ENCODE assay signal across 8 mouse cellular contexts in the genomic region with DNA sequence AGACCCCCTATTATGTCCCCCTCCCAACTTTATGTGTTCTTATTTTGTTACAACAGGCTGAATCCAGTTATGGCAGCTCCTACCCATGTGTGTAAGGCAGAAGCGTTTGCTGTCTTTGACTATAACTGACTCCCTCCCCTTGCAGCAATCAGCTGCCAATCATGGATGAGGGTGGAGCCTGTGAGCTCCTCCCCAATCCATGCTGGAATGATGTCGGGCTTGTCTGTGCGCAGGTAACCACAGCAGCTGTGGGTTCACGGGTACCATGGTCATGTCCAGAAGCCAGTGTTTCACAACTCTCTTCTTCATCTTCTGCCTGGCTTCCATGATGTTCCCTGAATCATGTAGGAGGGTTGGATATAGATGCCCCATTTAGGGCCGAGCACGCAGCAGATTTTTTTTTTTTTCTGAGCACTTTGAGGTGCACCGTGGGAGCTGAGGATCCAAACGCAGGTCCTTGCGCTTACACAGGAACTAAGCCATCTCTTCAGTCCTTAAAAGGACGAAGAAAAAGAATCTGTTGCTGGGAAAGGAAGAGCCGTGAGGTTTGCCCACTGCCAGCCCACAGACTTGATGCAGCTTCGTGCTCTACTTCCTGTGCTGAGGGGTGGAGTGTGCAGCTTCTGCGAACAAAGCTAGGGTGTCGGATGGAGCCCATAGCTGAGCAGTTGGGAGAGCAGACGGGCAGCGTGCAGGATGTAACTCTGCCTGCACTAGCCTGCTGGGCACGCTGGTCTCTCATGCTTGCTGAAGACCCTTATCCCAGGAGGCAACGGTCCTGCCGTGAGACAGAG. TPM values are rescaled to one million over a fixed set of nuclear protein-coding genes. Genes with fewer than 3 reads are reported as not detected.
DNase-seq lines count a peak whose midpoint lies in the region; ATAC-seq lines count a peak whose summit lies in the region.

No protein-coding gene starts in this region.

- no peak overlapping the region for H3K4me2 ChIP-seq in forebrain, embryonic 14.5 days (ENCODE audit: low read length)

- peak; percentile 95 for ATAC-seq in frontal cortex, adult (ENCODE audit: low TSS enrichment)
- ATAC-seq in forebrain, embryonic 14.5 days = no peak

- peak overlapping the region; percentile 32; the same call in 1 of the 2 replicates for H3K27ac ChIP-seq in macrophage
- H3K27ac ChIP-seq in forebrain, embryonic 14.5 days (ENCODE audit: low read depth, low read length) = no peak overlapping the region

- no peak overlapping the region for H3K9ac ChIP-seq in forebrain, embryonic 14.5 days (ENCODE audit: low read length)

- H3K4me3 ChIP-seq in macrophage (ENCODE audit: inconsistent target) = peak overlapping the region; percentile 3; the same call in 1 of the 2 replicates
- no peak overlapping the region for H3K4me3 ChIP-seq in forebrain, embryonic 14.5 days (ENCODE audit: low read depth, low read length)

- WGBS in macrophage (ENCODE audit: missing documents) = 14% methylated on average over 19 of the region's 19 CpGs
- WGBS in forebrain, embryonic 14.5 days = 69% methylated on average over 19 of the region's 19 CpGs

- no peaks in the 10 kb centered on the region for H3K36me3 ChIP-seq in macrophage (ENCODE audit: inconsistent target)
- no peaks in the 10 kb centered on the region for H3K36me3 ChIP-seq in forebrain, embryonic 14.5 days (ENCODE audit: control insufficient read depth, insufficient read depth, low read length)

- no peaks in the 10 kb centered on the region for H3K79me2 ChIP-seq in macrophage (ENCODE audit: inconsistent target)

- H3K9me3 ChIP-seq in forebrain, embryonic 14.5 days (replicated peaks; ENCODE audit: control insufficient read depth, low read length) = no peaks in the 10 kb centered on the region

- H3K27me3 ChIP-seq in forebrain, embryonic 14.5 days (replicated peaks; ENCODE audit: control insufficient read depth, insufficient read depth, low read length) = no peaks in the 10 kb centered on the region

- no peak for DNase-seq in frontal cortex, postnatal 10 days (ENCODE audit: low spot score in 2 of 2)
- DNase-seq in CD4-positive, CD25-positive, alpha-beta regulatory T cell, adult 2 months (ENCODE audit: low read depth, low spot score) = peak; percentile 83
- DNase-seq in induced T-regulatory cell, adult 2 months (ENCODE audit: low read depth) = peak; percentile 82
- DNase-seq in thymus, postnatal 10 days (ENCODE audit: low spot score in 2 of 2) = peak; percentile 67 to 75
- no peak for DNase-seq in forebrain, embryonic 14.5 days (ENCODE audit: low spot score)
- no peak for DNase-seq in cerebellum, postnatal 14 days

- H3K4me1 ChIP-seq in forebrain, embryonic 14.5 days (ENCODE audit: control insufficient read depth, insufficient read depth, low read length) = peaks cover 10% of the 10 kb centered on the region; the same call in 1 of the 2 replicates

RNA-seq across cellular contexts. Expression of a gene that starts 43.5 kb away (rescaled TPM):
- total RNA-seq in macrophage (2018; cell fraction: chromatin; rRNA removed) = 10 to 100 TPM in 18 of 26 experiments, 1 to 10 TPM in 7, under 1 TPM in 1; 0.42 to 33.6 (median 12.5) TPM
- total RNA-seq in macrophage (2018; cell fraction: cytosol; rRNA removed) = 10 to 100 TPM in 19 of 26 experiments, 1 to 10 TPM in 7; 4.1 to 20.9 (median 11.5) TPM
- 10 to 100 TPM in 21 of 26 experiments, 1 to 10 TPM in 5; 3.0 to 29.3 (median 16.5) TPM for total RNA-seq in macrophage (2018; cell fraction: nucleus; rRNA removed)
- polyA plus RNA-seq in macrophage (2018) = 5.6 to 25.4 TPM (median 9.0 TPM) in 3 replicates
- 0.10 TPM in 1 of 2 replicates, not detected in the other for polyA plus RNA-seq in forebrain, embryonic 14.5 days (2014; fragmentation: Nextera tagmentation; extraction: Ambion mirVana)

Comparison
In these comparisons a context has a peak if more than half of its experiments do, and no peak if none do; other contexts are left out.
1. DNase-seq: peak in CD4-positive, CD25-positive, alpha-beta regulatory T cell, adult 2 months (single experiment), induced T-regulatory cell, adult 2 months (single experiment) and thymus, postnatal 10 days (2 of 2); none in frontal cortex, postnatal 10 days (0 of 2), forebrain, embryonic 14.5 days (single experiment) and cerebellum, postnatal 14 days (0 of 2).